Comparison of ENCODE assay signal across 8 mouse cellular contexts in the genomic region with DNA sequence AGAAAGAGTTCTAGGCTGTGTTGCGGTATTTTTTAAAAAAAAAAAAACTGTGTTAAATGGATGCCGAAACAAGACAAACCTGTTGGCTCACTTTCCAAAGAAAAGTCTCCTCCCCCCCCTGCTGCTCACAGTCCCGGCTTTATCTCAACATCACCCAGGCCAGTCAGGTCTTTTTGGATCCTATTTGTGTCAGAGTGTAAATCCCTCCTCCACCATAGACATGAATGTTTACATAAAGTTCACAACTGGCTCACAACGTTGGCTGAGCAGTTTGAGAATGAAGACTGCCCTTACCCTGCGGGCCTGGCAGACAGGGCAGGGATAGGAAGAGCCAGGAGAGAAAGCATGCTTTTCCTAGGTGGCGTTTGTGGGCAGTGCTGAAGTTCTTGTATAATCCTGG. TPM values are rescaled to one million over a fixed set of nuclear protein-coding genes. Genes with fewer than 3 reads are reported as not detected.
DNase-seq lines count a peak whose midpoint lies in the region; ATAC-seq and TF ChIP-seq lines count a peak whose summit lies in the region.
"Had no signal": no experiment of that assay in that cellular context is flagged by ENCODE, and none has a peak within 500 bp of the region (broad histone marks: within the 10 kb centered on the region; RNA-seq: fewer than 3 reads in every experiment).

No protein-coding gene starts in this region.

- peaks cover 17% of the 10 kb centered on the region for H3K4me1 ChIP-seq in midbrain, embryonic 14.5 days (ENCODE audit: control insufficient read depth, insufficient read depth, low read length)
- peaks cover 7% of the 10 kb centered on the region for H3K4me1 ChIP-seq in midbrain, embryonic 11.5 days (ENCODE audit: control insufficient read depth, insufficient read depth, low read length)
- peaks cover 12% of the 10 kb centered on the region for H3K4me1 ChIP-seq in forebrain, embryonic 15.5 days
- no peaks in the 10 kb centered on the region for H3K4me1 ChIP-seq in stomach, postnatal 0 days (replicated peaks; ENCODE audit: control insufficient read depth, insufficient read depth)

- no peak for ATAC-seq in midbrain, embryonic 14.5 days (ENCODE audit: low FRiP score, low TSS enrichment)
- no peak for ATAC-seq in midbrain, embryonic 11.5 days (ENCODE audit: low FRiP score)
- no peak for ATAC-seq in forebrain, embryonic 15.5 days (replicated peaks)
- peak; percentile 53 for ATAC-seq in stomach, postnatal 0 days (ENCODE audit: low FRiP score, low TSS enrichment)
- ATAC-seq in activated CD4-positive, CD25-positive, alpha-beta regulatory T cell, adult 4 months, result no peak

- no peak overlapping the region for H3K27ac ChIP-seq in midbrain, embryonic 14.5 days (replicated peaks; ENCODE audit: low read depth, low read length)
- H3K27ac ChIP-seq in midbrain, embryonic 11.5 days (ENCODE audit: low read depth, low read length), result no peak overlapping the region
- H3K27ac ChIP-seq in forebrain, embryonic 15.5 days (replicated peaks), result no peak overlapping the region
- H3K27ac ChIP-seq in stomach, postnatal 0 days (replicated peaks), result peak overlapping the region; percentile 77

- DNase-seq in midbrain, embryonic 14.5 days, result no peak
- no peak for DNase-seq in midbrain, embryonic 11.5 days (ENCODE audit: low spot score, missing footprints)
- DNase-seq in kidney, postnatal 14 days, result peak; percentile 19
- peak; percentile 63 for DNase-seq in stomach, postnatal 0 days (ENCODE audit: low spot score)
- DNase-seq in heart, adult 11 months, result no peak
- DNase-seq: embryo, embryonic 11 days had no signal

- no peaks in the 10 kb centered on the region for H3K9me3 ChIP-seq in midbrain, embryonic 14.5 days (ENCODE audit: control insufficient read depth, low read length)
- no peaks in the 10 kb centered on the region for H3K9me3 ChIP-seq in midbrain, embryonic 11.5 days (ENCODE audit: control insufficient read depth, low read length)
- no peaks in the 10 kb centered on the region for H3K9me3 ChIP-seq in forebrain, embryonic 15.5 days
- no peaks in the 10 kb centered on the region for H3K9me3 ChIP-seq in stomach, postnatal 0 days (ENCODE audit: control insufficient read depth, low read length)

- H3K4me2 ChIP-seq in midbrain, embryonic 14.5 days (ENCODE audit: low read length), result peak overlapping the region; percentile 86
- H3K4me2 ChIP-seq in midbrain, embryonic 11.5 days, result no peak overlapping the region
- H3K4me2 ChIP-seq in forebrain, embryonic 15.5 days (replicated peaks), result peak overlapping the region; percentile 84; the same call in 1 of the 2 replicates
- H3K4me2 ChIP-seq in stomach, postnatal 0 days (replicated peaks; ENCODE audit: low read depth), result peak overlapping the region; percentile 71

- H3K36me3 ChIP-seq in midbrain, embryonic 14.5 days (ENCODE audit: control insufficient read depth, insufficient read depth, low read length), result no peaks in the 10 kb centered on the region
- H3K36me3 ChIP-seq in midbrain, embryonic 11.5 days (ENCODE audit: control insufficient read depth, insufficient read depth, low read length), result no peaks in the 10 kb centered on the region
- H3K36me3 ChIP-seq in forebrain, embryonic 15.5 days, result no peaks in the 10 kb centered on the region
- no peaks in the 10 kb centered on the region for H3K36me3 ChIP-seq in stomach, postnatal 0 days (ENCODE audit: control insufficient read depth, insufficient read depth, low read length)

- peak; percentile 56 for TF ChIP-seq EP300 in stomach, postnatal 0 days (optimal IDR thresholded peaks at IDR 0.05)

- WGBS in midbrain, embryonic 14.5 days, result 35% methylated on average over 6 of the region's 6 CpGs
- 28% methylated on average over 6 of the region's 6 CpGs for WGBS in midbrain, embryonic 11.5 days
- 36% methylated on average over 6 of the region's 6 CpGs for WGBS in forebrain, embryonic 15.5 days
- WGBS in stomach, postnatal 0 days, result 13% methylated on average over 6 of the region's 6 CpGs

- TF ChIP-seq CTCF in stomach, postnatal 0 days (IDR thresholded peaks at IDR 0.05; ENCODE audit: low read depth), result 0 out of 2 replicates have a peak, but pooled peaks have one; percentile 5

- no peak overlapping the region for H3K9ac ChIP-seq in midbrain, embryonic 14.5 days (replicated peaks; ENCODE audit: low read length)
- H3K9ac ChIP-seq in midbrain, embryonic 11.5 days (ENCODE audit: low read length), result no peak overlapping the region
- no peak overlapping the region for H3K9ac ChIP-seq in forebrain, embryonic 15.5 days (replicated peaks)
- H3K9ac ChIP-seq in stomach, postnatal 0 days (ENCODE audit: low read length), result 0 out of 2 replicates have a peak overlapping the region, but pooled peaks have one; percentile 69

- H3K4me3 ChIP-seq in midbrain, embryonic 14.5 days (replicated peaks; ENCODE audit: low read depth, low read length), result peak overlapping the region; percentile 55
- no peak overlapping the region for H3K4me3 ChIP-seq in midbrain, embryonic 11.5 days (ENCODE audit: low read depth, low read length)
- H3K4me3 ChIP-seq in forebrain, embryonic 15.5 days, result peak overlapping the region; percentile 64
- H3K4me3 ChIP-seq in stomach, postnatal 0 days (ENCODE audit: low read depth, low read length), result peak overlapping the region; percentile 54

- peaks cover 19% of the 10 kb centered on the region; the same call in 1 of the 2 replicates for H3K27me3 ChIP-seq in midbrain, embryonic 14.5 days (ENCODE audit: control insufficient read depth, insufficient read depth, low read length)
- H3K27me3 ChIP-seq in midbrain, embryonic 11.5 days (ENCODE audit: control insufficient read depth, insufficient read depth, low read length), result peaks cover 23% of the 10 kb centered on the region
- H3K27me3 ChIP-seq in forebrain, embryonic 15.5 days, result peaks cover 16% of the 10 kb centered on the region; the same call in 1 of the 2 replicates
- no peaks in the 10 kb centered on the region; the same call in 1 of the 2 replicates for H3K27me3 ChIP-seq in stomach, postnatal 0 days (ENCODE audit: control insufficient read depth, insufficient read depth, low read length)

RNA-seq across cellular contexts. Expression of gene Kcnk1, which starts 2.0 kb away (rescaled TPM):
- polyA plus RNA-seq in midbrain, embryonic 14.5 days (2014; fragmentation: Nextera tagmentation; extraction: Ambion mirVana), result 14.3 and 18.5 TPM in 2 replicates
- 3.8 and 4.1 TPM in 2 replicates for polyA plus RNA-seq in midbrain, embryonic 11.5 days (2014; fragmentation: Nextera tagmentation; extraction: Ambion mirVana)
- 12.0 and 14.4 TPM in 2 replicates for polyA plus RNA-seq in forebrain, embryonic 15.5 days (2015; fragmentation: Nextera tagmentation; extraction: Ambion mirVana)
- polyA plus RNA-seq in stomach, postnatal 0 days (2015; fragmentation: Nextera tagmentation; extraction: Ambion mirVana), result 63.1 and 65.6 TPM in 2 replicates
- polyA plus RNA-seq in activated CD4-positive, CD25-positive, alpha-beta regulatory T cell, adult 4 months (2017; shearing (Covaris generic)), result not detected

Comparison
In these comparisons a context has a peak if more than half of its experiments do, and no peak if none do; other contexts are left out.
1. DNase-seq: peak in kidney, postnatal 14 days (single experiment) and stomach, postnatal 0 days (single experiment); none in midbrain, embryonic 14.5 days (single experiment), midbrain, embryonic 11.5 days (single experiment) and heart, adult 11 months (single experiment).